Mouse (Mus musculus) duodenum, adult 2 months (tissue): ENCODE results near the gene Il18r1. TPM values are rescaled to one million over a fixed set of nuclear protein-coding genes. Genes with fewer than 3 reads are reported as not detected.

Source experiments
- polyA plus RNA-seq: library from polyadenylated mRNA; depleted of rRNA; stranded (reverse); fragments of >200 nt; gene quantifications from 2 replicates; pipeline ENCODE4 v1.2.3, GENCODE M21; 2012; ENCODE audit warnings: low replicate concordance; rRNA removed

The Il18r1 gene
- polyA plus RNA-seq = 0.17 and 0.35 TPM in 2 replicates

DNA sequence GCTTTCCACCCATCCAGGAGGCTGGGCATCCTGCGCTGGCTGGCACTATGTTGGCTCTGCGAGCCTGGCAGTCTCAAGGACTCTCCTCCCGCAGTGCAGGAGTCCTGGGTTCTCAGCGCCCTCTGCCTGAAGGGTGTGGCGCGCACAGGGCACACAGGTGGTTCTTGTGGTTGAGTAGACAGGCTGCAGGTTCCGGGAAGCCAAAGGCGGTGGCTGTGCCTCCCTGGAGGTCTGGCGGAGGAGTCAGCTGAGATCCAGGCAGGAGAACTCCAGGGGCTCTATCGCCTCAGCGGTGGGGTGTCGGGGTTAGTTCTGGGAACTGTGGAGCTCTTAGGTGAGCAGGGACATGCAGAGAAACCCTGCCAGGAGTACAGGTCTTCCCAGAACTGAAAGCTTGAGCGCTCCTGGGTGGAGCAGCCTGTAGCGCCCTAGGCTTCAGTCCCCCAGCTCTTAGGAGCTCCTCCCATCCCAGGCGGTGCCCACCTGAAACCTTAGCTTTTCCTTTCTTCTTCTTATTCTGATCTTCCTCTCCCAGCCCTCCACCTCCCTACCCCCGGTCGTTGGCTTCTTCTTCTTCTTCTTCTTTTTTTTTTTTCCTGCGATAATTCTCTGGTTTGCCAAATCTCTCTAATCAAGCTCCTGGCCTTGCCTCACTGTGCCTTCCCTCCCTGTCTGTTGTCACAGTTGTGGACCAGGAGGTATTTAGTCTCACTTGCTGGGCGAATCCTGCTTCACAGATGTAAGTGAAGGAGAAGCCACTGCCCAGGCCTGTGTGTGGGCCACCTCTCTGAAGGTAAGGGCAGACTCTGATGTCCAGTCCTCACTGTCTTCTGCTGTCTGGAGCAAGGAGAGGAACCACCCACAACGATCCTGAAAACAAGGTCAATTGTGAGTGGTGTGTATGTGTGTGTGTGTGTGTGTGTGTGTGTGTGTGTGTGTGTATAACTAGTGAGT is at the start of gene Il18r1:
Il18r1 (plus strand) TSS at position 76 of the 954 bp plus-strand sequence.

DNA sequence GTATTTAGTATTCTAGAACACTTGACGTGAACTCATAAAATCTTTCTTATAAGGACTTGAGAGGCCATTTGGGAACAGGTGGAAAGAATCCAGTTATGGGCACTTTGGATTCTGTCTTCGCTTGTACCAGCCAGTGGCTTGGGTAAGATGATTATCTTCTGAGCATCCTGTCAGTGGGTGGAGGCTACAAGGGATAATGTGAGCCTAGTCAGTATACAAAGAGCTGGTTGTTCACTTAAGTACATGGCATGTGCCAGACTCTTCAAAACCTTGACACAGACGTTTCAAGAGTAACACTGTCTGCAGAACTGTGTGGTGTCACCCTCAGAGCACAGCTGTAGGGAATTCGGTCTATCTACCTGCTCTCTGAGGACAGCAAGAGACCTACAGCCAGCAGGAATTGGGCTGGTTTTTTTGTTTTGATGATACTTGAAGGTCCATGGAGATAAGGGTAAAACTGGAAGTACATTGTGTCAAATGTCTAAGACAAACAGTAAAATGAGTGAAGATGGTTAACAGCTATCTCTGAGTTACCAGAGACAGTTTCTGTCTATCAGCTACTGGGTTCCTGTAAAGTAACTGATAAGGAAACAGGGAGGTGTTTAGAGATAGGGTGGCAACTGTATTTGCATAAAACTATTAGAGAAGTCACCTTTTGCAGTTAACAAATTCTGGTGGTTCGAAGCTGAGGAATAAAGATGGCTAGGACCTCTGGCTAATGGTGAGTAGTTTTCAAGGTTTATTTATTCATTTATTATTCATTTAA is 36.3 kb upstream of the Il18r1 start, which contains the start of gene Il1rl1:
Il1rl1 (plus strand) TSS at position 661 of the 766 bp plus-strand sequence.

DNA sequence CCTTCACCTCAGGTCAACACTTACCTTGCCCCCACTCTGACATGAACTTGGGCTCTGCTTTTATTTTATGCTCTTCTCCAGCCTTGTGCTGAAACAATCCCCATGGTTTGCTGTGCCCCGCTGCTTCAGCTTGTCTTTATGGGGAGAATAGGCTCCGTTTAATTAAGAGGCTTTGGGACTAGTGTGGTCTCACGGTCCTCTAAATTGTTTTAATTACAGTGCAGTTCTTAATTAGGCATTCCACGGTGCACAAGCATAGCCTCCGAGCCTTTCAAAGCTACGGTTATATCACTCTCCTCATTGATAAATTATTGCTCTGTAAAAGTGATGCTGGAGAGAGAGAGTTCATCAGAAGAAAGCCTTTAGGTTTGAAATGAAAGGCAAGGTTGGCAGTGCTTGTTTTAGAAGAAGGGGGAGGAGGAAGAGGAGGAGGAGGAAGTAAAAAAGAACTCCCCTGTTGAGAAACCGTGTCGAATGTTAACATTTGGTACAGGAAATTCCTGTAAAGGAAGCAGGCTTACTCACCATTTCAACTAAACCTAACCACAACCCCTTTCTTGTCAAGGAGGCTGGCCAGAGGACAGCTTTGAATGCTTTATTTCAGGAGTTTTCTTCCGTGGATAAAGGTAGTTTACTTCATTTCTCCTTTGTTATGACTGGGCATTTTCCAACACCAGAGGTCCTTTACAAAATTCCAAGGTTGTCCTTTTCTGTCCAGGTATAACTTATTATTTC is 49.7 kb downstream of the Il18r1 start, which contains the start of gene Il18rap:
Il18rap (plus strand) TSS at position 512 of the 735 bp plus-strand sequence.

Other genes starting within 250 kb of the Il18r1 start
- 1.5 and 1.7 TPM in 2 replicates for gene Il1r1, start 240.5 kb upstream of the Il18r1 start, polyA plus RNA-seq
- 0.36 and 0.69 TPM in 2 replicates for gene Il1rl2, start 140.9 kb upstream of the Il18r1 start, polyA plus RNA-seq
- 1.1 and 1.5 TPM in 2 replicates for gene Il1rl1, start 36.0 kb upstream of the Il18r1 start, polyA plus RNA-seq
- 0.05 and 0.08 TPM in 2 replicates for gene Il18rap, start 49.8 kb downstream of the Il18r1 start, polyA plus RNA-seq
- 0.23 and 9.5 TPM in 2 replicates for gene Slc9a4, start 114.5 kb downstream of the Il18r1 start, polyA plus RNA-seq
- gene Slc9a2, start 215.0 kb downstream of the Il18r1 start, polyA plus RNA-seq = 72.3 and 118 TPM in 2 replicates